Mouse (Mus musculus) mouse embryonic stem cell (cell line): ENCODE results near the gene Mrpl27.
"Not testable (repeated sequence)": the region's sequence is repeated elsewhere in the genome, so short reads cannot be mapped to it uniquely, and the experiment has no call there.

Experiments used
- in situ Hi-C, 2 experiments: fragments of 300-500 bp; cut with MboI; formaldehyde crosslinking; loops; 1 replicate in 1 of 2; 3 replicates in 1 of 2; pipeline ENCODE4 v1.14.3; 2019 to 2020; ENCODE audit warnings: low sequenced_read_pairs in 2 of 2, low pct_unique_long_range_greater_than_20kb in 1 of 2, mixed read lengths in 1 of 2; ENCODE audit not compliant: unreplicated experiment in 1 of 2

The Mrpl27 gene

GRCm38 (mm10) chr11:94652973-94653372 lies 594 bp upstream of the Mrpl27 start:
- in situ Hi-C loops = no loop called here

- in situ Hi-C loops = no loop called here
Observed at GRCm38 (mm10) chr11:94661344-94661743, 7.8 kb downstream of the Mrpl27 start.

- in situ Hi-C loops = no loop called here
Observed at GRCm38 (mm10) chr11:94665281-94665680, 11.7 kb downstream of the Mrpl27 start.

- in situ Hi-C loops = no loop called here
Observed at GRCm38 (mm10) chr11:94674984-94675383, 21.4 kb downstream of the Mrpl27 start.

GRCm38 (mm10) chr11:94675446-94675845 lies 21.9 kb downstream of the Mrpl27 start:
- in situ Hi-C loops = no loop called here

GRCm38 (mm10) chr11:94676308-94676707 lies 22.7 kb downstream of the Mrpl27 start:
- in situ Hi-C loops = no loop called here

GRCm38 (mm10) chr11:94676754-94677606 lies 23.4 kb downstream of the Mrpl27 start, which contains the start of gene Xylt2:
Gene Xylt2 (minus strand): TSS chr11:94677515.
- in situ Hi-C loops = no loop called here

GRCm38 (mm10) chr11:94677607-94678145 lies 24.1 kb downstream of the Mrpl27 start:
- in situ Hi-C loops = no loop called here

GRCm38 (mm10) chr11:94680639-94681038 lies 27.1 kb downstream of the Mrpl27 start:
- in situ Hi-C loops = no loop called here

- in situ Hi-C loops = no loop called here
Observed at GRCm38 (mm10) chr11:94681640-94682039, 28.1 kb downstream of the Mrpl27 start.

GRCm38 (mm10) chr11:94682427-94682826 lies 28.9 kb downstream of the Mrpl27 start:
- in situ Hi-C loops = no loop called here

- in situ Hi-C loops = no loop called here
Observed at GRCm38 (mm10) chr11:94687178-94687577, 33.6 kb downstream of the Mrpl27 start.

GRCm38 (mm10) chr11:94692502-94692901 lies 38.9 kb downstream of the Mrpl27 start:
- in situ Hi-C loops = not testable (repeated sequence)

GRCm38 (mm10) chr11:94695508-94695907 lies 41.9 kb downstream of the Mrpl27 start:
- in situ Hi-C loops = no loop called here

GRCm38 (mm10) chr11:94697140-94697539 lies 43.6 kb downstream of the Mrpl27 start:
- in situ Hi-C loops = no loop called here

- in situ Hi-C loops = no loop called here
Observed at GRCm38 (mm10) chr11:94697703-94698464, 44.3 kb downstream of the Mrpl27 start.

GRCm38 (mm10) chr11:94699399-94699798 lies 45.8 kb downstream of the Mrpl27 start:
- in situ Hi-C loops = no loop called here

GRCm38 (mm10) chr11:94701401-94702215 lies 48.0 kb downstream of the Mrpl27 start:
- in situ Hi-C loops = no loop called here
